Mouse (Mus musculus) MEL (cell line): Measurements from ENCODE around the gene Rad51b. TPM values are rescaled to one million over a fixed set of nuclear protein-coding genes. Genes with fewer than 3 reads are reported as not detected.

Source experiments
- DNase-seq: peaks from one replicate; pipeline ENCODE4 v3.0.0; 2011; ENCODE audit warnings: low read depth, low spot score
- H3K27ac ChIP-seq: 2 replicates; pipeline ENCODE4 v1.5.1; 2012; ENCODE audit warnings: low read depth, mild to moderate bottlenecking, control low read depth, low read length, moderate library complexity; ENCODE audit not compliant: control insufficient read depth
- H3K27me3 ChIP-seq, 2 experiments: fragments of 150-350 bp in 1 of 2; sonication (generic) in 1 of 2; 2 replicates each; pipeline ENCODE4 v1.6.1; 2012; ENCODE audit warnings: low read length in 2 of 2, mild to moderate bottlenecking in 2 of 2, improper control_type of control experiment in 1 of 2, moderate library complexity in 1 of 2; ENCODE audit not compliant: insufficient read depth in 2 of 2, control insufficient read depth in 1 of 2
- H3K36me3 ChIP-seq, 2 experiments: 2 replicates each; pipeline ENCODE4 v1.6.1; 2012 to 2014; ENCODE audit warnings: low read length in 2 of 2, improper control_type of control experiment in 1 of 2, inconsistent platforms in 1 of 2, mild to moderate bottlenecking in 1 of 2; ENCODE audit not compliant: insufficient read depth in 2 of 2, control insufficient read depth in 1 of 2
- H3K4me1 ChIP-seq, 2 experiments: fragments of 150-350 bp in 1 of 2; sonication (generic) in 1 of 2; 2 replicates each; pipeline ENCODE4 v1.6.1; 2012; ENCODE audit warnings: low read length in 2 of 2, improper control_type of control experiment in 1 of 2, mild to moderate bottlenecking in 1 of 2; ENCODE audit not compliant: insufficient read depth in 2 of 2, control insufficient read depth in 1 of 2
- H3K4me3 ChIP-seq, 2 experiments: fragments of 150-350 bp in 1 of 2; sonication (generic) in 1 of 2; 2 replicates each; pipeline ENCODE4 v1.5.1; 2012; ENCODE audit warnings: low read depth in 2 of 2, low read length in 2 of 2, mild to moderate bottlenecking in 2 of 2, moderate library complexity in 2 of 2, control low read depth in 1 of 2, improper control_type of control experiment in 1 of 2; ENCODE audit not compliant: control insufficient read depth in 1 of 2, insufficient read depth in 1 of 2
- H3K79me2 ChIP-seq: 2 replicates; pipeline ENCODE4 v1.6.1; 2012; ENCODE audit warnings: mild to moderate bottlenecking, low read length, moderate library complexity; ENCODE audit not compliant: control insufficient read depth, poor library complexity, insufficient read depth
- H3K9ac ChIP-seq: 2 replicates; pipeline ENCODE4 v1.6.1; 2012; ENCODE audit warnings: low read depth, mild to moderate bottlenecking, control low read depth, low read length, moderate library complexity; ENCODE audit not compliant: control insufficient read depth, poor library complexity, severe bottlenecking
- H3K9me3 ChIP-seq: fragments of 150-350 bp; sonication (generic); replicated peaks from 2 replicates; pipeline ENCODE4 v1.6.1; 2012; ENCODE audit warnings: mild to moderate bottlenecking, low read length, improper control_type of control experiment, moderate library complexity; ENCODE audit not compliant: insufficient read depth
- BHLHE40 ChIP-seq: IDR thresholded peaks from 2 replicates; pipeline ENCODE4 v1.6.1; 2012; ENCODE audit warnings: low read depth, mild to moderate bottlenecking, inconsistent platforms, low read length, improper control_type of control experiment, borderline replicate concordance
- CHD1 ChIP-seq: IDR thresholded peaks from 2 replicates; pipeline ENCODE4 v1.6.1; 2012; ENCODE audit warnings: low read depth, mild to moderate bottlenecking, inconsistent platforms, low read length, improper control_type of control experiment
- CHD2 ChIP-seq: IDR thresholded peaks from 2 replicates; pipeline ENCODE4 v1.6.1; 2011; ENCODE audit warnings: low read length, improper control_type of control experiment
- E2F4 ChIP-seq: IDR thresholded peaks from 2 replicates; pipeline ENCODE4 v1.6.1; 2011; ENCODE audit warnings: low read depth, low read length, improper control_type of control experiment, borderline replicate concordance
- ELF1 ChIP-seq: IDR thresholded peaks from 2 replicates; pipeline ENCODE4 v1.6.1; 2014; ENCODE audit warnings: low read depth, mild to moderate bottlenecking, inconsistent platforms, low read length, improper control_type of control experiment, moderate library complexity
- EP300 ChIP-seq, 2 experiments: IDR thresholded peaks; 2 replicates each; pipeline ENCODE4 v1.6.1; 2011; ENCODE audit warnings: improper control_type of control experiment in 2 of 2, low read length in 2 of 2, low read depth in 1 of 2, mild to moderate bottlenecking in 1 of 2
- ETS1 ChIP-seq: IDR thresholded peaks from 2 replicates; pipeline ENCODE4 v1.6.1; 2012; ENCODE audit warnings: low read depth, mild to moderate bottlenecking, inconsistent platforms, low read length, improper control_type of control experiment, moderate library complexity
- GABPA ChIP-seq: IDR thresholded peaks from 2 replicates; pipeline ENCODE4 v1.6.1; 2012; ENCODE audit warnings: low read depth, mild to moderate bottlenecking, inconsistent platforms, low read length, improper control_type of control experiment, moderate library complexity
- GATA1 ChIP-seq: IDR thresholded peaks from 2 replicates; pipeline ENCODE4 v1.6.1; 2011; ENCODE audit warnings: low read depth, low read length, improper control_type of control experiment
- HCFC1 ChIP-seq: IDR thresholded peaks from 2 replicates; pipeline ENCODE4 v1.6.1; 2012; ENCODE audit warnings: low read depth, mild to moderate bottlenecking, inconsistent platforms, low read length, improper control_type of control experiment, moderate library complexity
- JUND ChIP-seq: IDR thresholded peaks from 2 replicates; pipeline ENCODE4 v1.6.1; 2011; ENCODE audit warnings: low read depth, mild to moderate bottlenecking, improper control_type of control experiment, low read length
- KAT2A ChIP-seq: conservative IDR thresholded peaks from 2 replicates; pipeline ENCODE4 v1.6.1; 2012; ENCODE audit warnings: low read depth, low read length, improper control_type of control experiment, inconsistent platforms
- MAFK ChIP-seq: IDR thresholded peaks from 2 replicates; pipeline ENCODE4 v1.6.1; 2011; ENCODE audit warnings: low read depth, mild to moderate bottlenecking, low read length, improper control_type of control experiment, borderline replicate concordance
- MAX ChIP-seq: IDR thresholded peaks from 2 replicates; pipeline ENCODE4 v1.6.1; 2011; ENCODE audit warnings: low read length, improper control_type of control experiment
- MEF2A ChIP-seq: IDR thresholded peaks from 2 replicates; pipeline ENCODE4 v1.6.1; 2014; ENCODE audit warnings: low read depth, mild to moderate bottlenecking, inconsistent platforms, low read length, improper control_type of control experiment; ENCODE audit not compliant: poor library complexity, insufficient replicate concordance, severe bottlenecking; ENCODE audit errors: extremely low read depth
- MYB ChIP-seq: IDR thresholded peaks from 2 replicates; pipeline ENCODE4 v1.6.1; 2011; ENCODE audit warnings: mild to moderate bottlenecking, low read depth, low read length, improper control_type of control experiment
- MYC ChIP-seq: IDR thresholded peaks from 2 replicates; pipeline ENCODE4 v1.6.1; 2011; ENCODE audit warnings: low read depth, mild to moderate bottlenecking, low read length, improper control_type of control experiment, moderate library complexity
- NELFE ChIP-seq: IDR thresholded peaks from 2 replicates; pipeline ENCODE4 v1.6.1; 2011; ENCODE audit warnings: low read depth, low read length, improper control_type of control experiment
- NRF1 ChIP-seq: IDR thresholded peaks from 2 replicates; pipeline ENCODE4 v1.6.1; 2014; ENCODE audit warnings: low read depth, mild to moderate bottlenecking, inconsistent platforms, low read length, improper control_type of control experiment, moderate library complexity; ENCODE audit not compliant: poor library complexity, insufficient read depth, severe bottlenecking
- POLR2A ChIP-seq, 2 experiments: IDR thresholded peaks; 2 replicates each; pipeline ENCODE4 v1.6.1; 2011 to 2012; ENCODE audit warnings: low read length in 2 of 2, mild to moderate bottlenecking in 2 of 2, control low read depth in 1 of 2, improper control_type of control experiment in 1 of 2, low read depth in 1 of 2, moderate library complexity in 1 of 2; ENCODE audit not compliant: control insufficient read depth in 1 of 2, insufficient read depth in 1 of 2, poor library complexity in 1 of 2
- POLR2AphosphoS2 ChIP-seq: IDR thresholded peaks from 2 replicates; pipeline ENCODE4 v1.6.1; 2011; ENCODE audit warnings: low read length, improper control_type of control experiment
- POLR2AphosphoS5 ChIP-seq: IDR thresholded peaks from 2 replicates; pipeline ENCODE4 v1.6.1; 2012; ENCODE audit warnings: low read depth, borderline replicate concordance, mild to moderate bottlenecking, inconsistent platforms, low read length, moderate library complexity, mixed read lengths
- RAD21 ChIP-seq: IDR thresholded peaks from 2 replicates; pipeline ENCODE4 v1.6.1; 2011; ENCODE audit warnings: mild to moderate bottlenecking, low read depth, low read length, improper control_type of control experiment
- RCOR1 ChIP-seq: IDR thresholded peaks from 2 replicates; pipeline ENCODE4 v1.6.1; 2012; ENCODE audit warnings: low read depth, mild to moderate bottlenecking, inconsistent platforms, low read length, improper control_type of control experiment
- SIN3A ChIP-seq: IDR thresholded peaks from 2 replicates; pipeline ENCODE4 v1.6.1; 2012; ENCODE audit warnings: low read length, improper control_type of control experiment, inconsistent platforms
- SMC3 ChIP-seq: IDR thresholded peaks from 2 replicates; pipeline ENCODE4 v1.6.1; 2011; ENCODE audit warnings: low read depth, low read length, improper control_type of control experiment
- TAL1 ChIP-seq: IDR thresholded peaks from 2 replicates; pipeline ENCODE4 v1.6.1; 2012; ENCODE audit warnings: mild to moderate bottlenecking, inconsistent platforms, low read length, moderate library complexity, mixed read lengths
- TCF12 ChIP-seq: IDR thresholded peaks from 2 replicates; pipeline ENCODE4 v1.6.1; 2014; ENCODE audit warnings: low read depth, mild to moderate bottlenecking, inconsistent platforms, low read length, improper control_type of control experiment, moderate library complexity
- UBTF ChIP-seq: IDR thresholded peaks from 2 replicates; pipeline ENCODE4 v1.6.1; 2012; ENCODE audit warnings: low read depth, mild to moderate bottlenecking, inconsistent platforms, low read length, improper control_type of control experiment, moderate library complexity, borderline replicate concordance; ENCODE audit not compliant: insufficient read depth
- USF1 ChIP-seq: IDR thresholded peaks from 2 replicates; pipeline ENCODE4 v1.6.1; 2014; ENCODE audit warnings: low read depth, mild to moderate bottlenecking, inconsistent platforms, low read length, improper control_type of control experiment, moderate library complexity
- USF2 ChIP-seq, 2 experiments: IDR thresholded peaks; 2 replicates each; pipeline ENCODE4 v1.6.1; 2011 to 2012; ENCODE audit warnings: improper control_type of control experiment in 2 of 2, low read length in 2 of 2, borderline replicate concordance in 1 of 2, inconsistent platforms in 1 of 2, low read depth in 1 of 2, mild to moderate bottlenecking in 1 of 2; ENCODE audit not compliant: insufficient read depth in 1 of 2
- ZC3H11A ChIP-seq: IDR thresholded peaks from 2 replicates; pipeline ENCODE4 v1.6.1; 2012; ENCODE audit warnings: low read depth, mild to moderate bottlenecking, inconsistent platforms, low read length, improper control_type of control experiment
- ZKSCAN1 ChIP-seq: IDR thresholded peaks from 2 replicates; pipeline ENCODE4 v1.6.1; 2012; ENCODE audit warnings: low read depth, mild to moderate bottlenecking, inconsistent platforms, low read length, improper control_type of control experiment, moderate library complexity
- ZMIZ1 ChIP-seq: IDR thresholded peaks from 2 replicates; pipeline ENCODE4 v1.6.1; 2012; ENCODE audit warnings: low read depth, mild to moderate bottlenecking, inconsistent platforms, low read length, improper control_type of control experiment, moderate library complexity
- ZNF384 ChIP-seq: IDR thresholded peaks from 2 replicates; pipeline ENCODE4 v1.6.1; 2012; ENCODE audit warnings: low read depth, mild to moderate bottlenecking, inconsistent platforms, low read length, improper control_type of control experiment
- polyA plus RNA-seq, 2 experiments: library from polyadenylated mRNA; stranded (reverse) in 1 of 2; unstranded in 1 of 2; fragments of >175 nt in 1 of 2; fragments of >200 nt in 1 of 2; gene quantifications; 2 replicates each; pipeline versions ENCODE4 v1.2.1 to v1.2.4; 2012; ENCODE audit warnings: low replicate concordance in 2 of 2, low read depth in 1 of 2; ENCODE audit not compliant: insufficient read length in 2 of 2, insufficient read depth in 1 of 2, missing spikeins in 1 of 2
- total RNA-seq: library from RNA; depleted of rRNA; stranded (reverse); fragments of 300-350 nt; gene quantifications from 2 replicates; pipeline ENCODE4 v1.2.3, GENCODE M21; 2012

Gene Rad51b
- total and polyA plus RNA-seq, 3 experiments = 3.6 to 5.7 TPM; not detected in 1

- DNase-seq = peak; percentile 90
- no peaks in the 10 kb centered on the region for H3K27me3 ChIP-seq
- H3K36me3 ChIP-seq = peaks cover 0 to 19% of the 10 kb centered on the region in 2 experiments; a peak in 2 of 4 replicates
- peak overlapping the region; percentile 27 to 48 for H3K4me3 ChIP-seq
- H3K79me2 ChIP-seq = no peaks in the 10 kb centered on the region
- H3K9ac ChIP-seq = peak overlapping the region; percentile 56
- no peaks in the 10 kb centered on the region for H3K9me3 ChIP-seq
- peak overlapping the region; percentile 70 for H3K27ac ChIP-seq
- peaks cover 11% of the 10 kb centered on the region in 2 experiments for H3K4me1 ChIP-seq
- TF ChIP-seq E2F4 = no peak
- peak; percentile 58; the same call in 1 of the 2 replicates for TF ChIP-seq SIN3A
- TF ChIP-seq ELF1 = no peak
- TF ChIP-seq ZKSCAN1 = no peak
- TF ChIP-seq UBTF = no peak
- TF ChIP-seq ZMIZ1 = no peak
- peak; percentile 46; the same call in 1 of the 2 replicates for TF ChIP-seq MYB
- TF ChIP-seq ZC3H11A = peak; percentile 88
- TF ChIP-seq JUND = no peak
- no peak for TF ChIP-seq KAT2A
- TF ChIP-seq POLR2AphosphoS2 = no peak
- peak; percentile 91 for TF ChIP-seq RAD21
- peak; percentile 57 to 72 for TF ChIP-seq EP300 (IDR thresholded peaks at IDR 0.05; ENCODE audit: low read depth in 1 of 2, low read length in 2 of 2)
- 0 out of 2 replicates have a peak, but pooled peaks have one; percentile 50 for TF ChIP-seq MYC
- no peak for TF ChIP-seq NRF1
- no peak for TF ChIP-seq POLR2AphosphoS5
- TF ChIP-seq MEF2A = no peak
- peak; percentile 74 for TF ChIP-seq TAL1
- TF ChIP-seq BHLHE40 = 0 out of 2 replicates have a peak, but pooled peaks have one; percentile 34
- no peak for TF ChIP-seq MAFK
- no peak for TF ChIP-seq POLR2A (IDR thresholded peaks at IDR 0.05; ENCODE audit: control insufficient read depth in 1 of 2, insufficient read depth in 1 of 2, low read depth in 1 of 2, low read length in 2 of 2, poor library complexity in 1 of 2)
- TF ChIP-seq CHD1 = no peak
- TF ChIP-seq MAX = peak; percentile 52
- TF ChIP-seq CHD2 = no peak
- no peak for TF ChIP-seq GABPA
- peak; percentile 72 for TF ChIP-seq TCF12
- TF ChIP-seq USF1 = no peak
- peak; percentile 57 for TF ChIP-seq GATA1
- TF ChIP-seq USF2 (IDR thresholded peaks at IDR 0.05; ENCODE audit: borderline replicate concordance in 1 of 2, insufficient read depth in 1 of 2, low read depth in 1 of 2, low read length in 2 of 2) = no peak
- TF ChIP-seq ETS1 = peak; percentile 73
- 0 out of 2 replicates have a peak, but pooled peaks have one; percentile 9 for TF ChIP-seq ZNF384
- TF ChIP-seq HCFC1 = no peak
- TF ChIP-seq SMC3 = peak; percentile 85
- no peak for TF ChIP-seq NELFE
- peak; percentile 23; the same call in 1 of the 2 replicates for TF ChIP-seq RCOR1
Measured at GRCm38 (mm10) chr12:79612334-79613060, 315.4 kb downstream of the Rad51b start.
